Mouse (Mus musculus): Measurements from ENCODE around the gene Il11ra1.

DNA sequence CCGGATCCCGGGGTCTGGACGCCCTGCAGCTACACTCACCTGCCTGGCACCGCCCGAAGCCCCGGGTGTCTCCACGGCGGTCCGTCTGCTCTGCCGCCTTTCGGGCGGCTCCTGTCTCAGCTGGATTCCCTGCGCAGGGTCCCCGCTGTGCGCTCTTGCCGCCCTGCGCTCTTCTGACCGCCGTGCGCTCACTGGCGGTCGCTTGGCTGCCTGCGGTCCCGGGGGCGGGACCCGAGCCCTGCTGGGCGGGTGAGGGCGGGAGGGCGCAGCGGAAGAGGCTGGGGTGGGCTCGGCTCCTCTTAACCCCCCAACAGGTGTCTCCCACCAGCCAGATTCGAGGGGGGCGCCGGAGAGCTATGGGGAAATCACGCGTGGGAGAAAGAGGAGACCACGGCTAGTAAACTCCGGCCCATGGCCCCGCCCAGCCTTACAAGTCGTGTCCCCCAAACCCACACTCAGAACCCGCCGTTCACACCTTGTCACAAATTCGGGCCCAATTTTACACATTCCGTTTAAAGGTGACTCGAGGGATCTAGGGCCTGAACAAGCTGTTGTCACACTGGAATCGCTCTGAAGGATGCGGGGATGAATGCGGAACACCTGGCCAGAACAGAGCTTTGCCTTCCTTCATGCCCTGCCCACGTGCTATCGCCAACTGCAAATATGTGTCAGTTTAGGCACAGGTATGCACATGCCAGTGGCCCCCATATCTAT lies 31.4 kb downstream of the Il11ra1 start, which contains the start of gene Arid3c:
- TF ChIP-seq CTCF (IDR thresholded peaks at IDR 0.05; ENCODE audit: borderline replicate concordance, insufficient read depth, low read depth, low read length) = no peak
- no peak for TF ChIP-seq POLR2A (IDR thresholded peaks at IDR 0.05; ENCODE audit: borderline replicate concordance, insufficient read depth, low read length)
